In the genomic region with DNA sequence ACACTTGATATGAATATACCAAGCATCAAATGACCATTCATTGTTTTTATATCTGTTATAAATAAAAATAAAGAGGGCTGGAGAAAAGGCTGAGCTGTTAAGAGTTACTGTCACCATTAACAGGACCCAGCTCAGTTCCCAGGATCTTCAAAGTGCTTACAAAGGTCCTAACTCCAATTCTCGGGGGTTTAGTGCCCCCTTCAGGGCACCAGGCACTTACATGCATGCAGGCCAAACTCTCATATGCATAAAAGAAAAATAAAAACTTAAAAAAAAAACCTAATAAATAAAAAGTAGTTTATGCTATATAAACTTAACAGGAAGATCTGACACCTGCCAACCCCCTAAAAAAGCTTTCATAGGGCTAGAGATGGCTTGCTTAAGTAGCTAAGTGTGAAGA, we compare ENCODE assay signal across 14 mouse cellular contexts. TPM values are rescaled to one million over a fixed set of nuclear protein-coding genes. Genes with fewer than 3 reads are reported as not detected.
DNase-seq lines count a peak whose midpoint lies in the region; ATAC-seq and TF ChIP-seq lines count a peak whose summit lies in the region.
"Had no signal": no experiment of that assay in that cellular context is flagged by ENCODE, and none has a peak within 500 bp of the region (broad histone marks: within the 10 kb centered on the region; RNA-seq: fewer than 3 reads in every experiment).

No protein-coding gene starts in this region.

- no peak for TF ChIP-seq POLR2A in brain, embryonic 14.5 days (IDR thresholded peaks at IDR 0.05; ENCODE audit: borderline replicate concordance, extremely low read depth, insufficient read depth, insufficient read length, poor library complexity, severe bottlenecking)

- WGBS in kidney, postnatal 0 days = 36% methylated on average over 1 of the region's 1 CpGs
- 53% methylated on average over 1 of the region's 1 CpGs for WGBS in kidney, embryonic 16.5 days
- 35% methylated on average over 1 of the region's 1 CpGs for WGBS in hindbrain, embryonic 16.5 days

- no peak overlapping the region for H3K4me3 ChIP-seq in kidney, postnatal 0 days (replicated peaks; ENCODE audit: low read depth, low read length)
- H3K4me3 ChIP-seq in kidney, embryonic 16.5 days (ENCODE audit: low read length) = no peak overlapping the region
- no peak overlapping the region for H3K4me3 ChIP-seq in hindbrain, embryonic 16.5 days (ENCODE audit: low read length)
- H3K4me3 ChIP-seq: limb, embryonic 15.5 days had no signal

- no peak for ATAC-seq in kidney, postnatal 0 days (replicated peaks; ENCODE audit: low FRiP score, low read depth)
- no peak for ATAC-seq in kidney, embryonic 16.5 days (ENCODE audit: low FRiP score, low TSS enrichment)
- no peak for ATAC-seq in hindbrain, embryonic 16.5 days
- ATAC-seq: forebrain, postnatal 0 days had no signal

- H3K9ac ChIP-seq in kidney, postnatal 0 days (ENCODE audit: low read depth, low read length) = no peak overlapping the region
- H3K9ac ChIP-seq in kidney, embryonic 16.5 days (replicated peaks; ENCODE audit: low read length) = no peak overlapping the region
- H3K9ac ChIP-seq in hindbrain, embryonic 16.5 days (ENCODE audit: low read depth, low read length) = no peak overlapping the region
- H3K9ac ChIP-seq: forebrain, postnatal 0 days; limb, embryonic 15.5 days had no signal

- H3K27me3 ChIP-seq in kidney, postnatal 0 days (ENCODE audit: insufficient read depth, low read length) = no peaks in the 10 kb centered on the region
- H3K27me3 ChIP-seq in kidney, embryonic 16.5 days (ENCODE audit: insufficient read depth, low read length) = no peaks in the 10 kb centered on the region
- H3K27me3 ChIP-seq in hindbrain, embryonic 16.5 days (replicated peaks; ENCODE audit: control insufficient read depth, insufficient read depth, low read length) = no peaks in the 10 kb centered on the region
- H3K27me3 ChIP-seq: limb, embryonic 15.5 days had no signal

- no peaks in the 10 kb centered on the region for H3K4me1 ChIP-seq in kidney, postnatal 0 days (replicated peaks; ENCODE audit: insufficient read depth, low read length)
- H3K4me1 ChIP-seq in kidney, embryonic 16.5 days (ENCODE audit: insufficient read depth, low read length) = no peaks in the 10 kb centered on the region
- no peaks in the 10 kb centered on the region for H3K4me1 ChIP-seq in hindbrain, embryonic 16.5 days (ENCODE audit: control insufficient read depth, insufficient read depth, low read depth, low read length)
- H3K4me1 ChIP-seq: limb, embryonic 15.5 days had no signal

- no peak for DNase-seq in kidney, postnatal 0 days (ENCODE audit: low spot score)
- peak; percentile 16 for DNase-seq in thymus, postnatal 14 days
- DNase-seq in thymus, adult 18-20 months = no peak
- DNase-seq in brain, embryonic 14.5 days (ENCODE audit: low read depth) = peak; percentile 14
- no peak for DNase-seq in gastrocnemius, postnatal 4 days (ENCODE audit: low spot score in 2 of 2)
- DNase-seq: cerebellum, adult 9-11 months; forebrain, postnatal 0 days; heart, postnatal 36 days; kidney, adult 11 months; midbrain, embryonic 14.5 days; right cerebral cortex, postnatal 4 days had no signal

- H3K9me3 ChIP-seq in kidney, postnatal 0 days (replicated peaks; ENCODE audit: low read length) = no peaks in the 10 kb centered on the region
- no peaks in the 10 kb centered on the region for H3K9me3 ChIP-seq in kidney, embryonic 16.5 days (ENCODE audit: low read length)
- H3K9me3 ChIP-seq in hindbrain, embryonic 16.5 days (ENCODE audit: control insufficient read depth, low read length) = no peaks in the 10 kb centered on the region
- H3K9me3 ChIP-seq: limb, embryonic 15.5 days had no signal

- H3K36me3 ChIP-seq in kidney, postnatal 0 days (ENCODE audit: insufficient read depth, low read length) = peaks cover 9% of the 10 kb centered on the region; the same call in 1 of the 2 replicates
- peaks cover 10% of the 10 kb centered on the region; the same call in 1 of the 2 replicates for H3K36me3 ChIP-seq in kidney, embryonic 16.5 days (ENCODE audit: insufficient read depth, low read length)
- H3K36me3 ChIP-seq in hindbrain, embryonic 16.5 days (ENCODE audit: control insufficient read depth, insufficient read depth, low read length) = no peaks in the 10 kb centered on the region

- TF ChIP-seq CTCF in kidney, postnatal 0 days (IDR thresholded peaks at IDR 0.05; ENCODE audit: low read depth) = peak; percentile 25; the same call in 1 of the 2 replicates
- TF ChIP-seq CTCF in brain, embryonic 14.5 days (IDR thresholded peaks at IDR 0.05; ENCODE audit: borderline replicate concordance, extremely low read depth, insufficient read depth, insufficient read length) = peak; percentile 29; the same call in 1 of the 2 replicates

- H3K27ac ChIP-seq in kidney, postnatal 0 days = no peak overlapping the region
- H3K27ac ChIP-seq in kidney, embryonic 16.5 days (ENCODE audit: low read length) = no peak overlapping the region
- H3K27ac ChIP-seq in hindbrain, embryonic 16.5 days (ENCODE audit: low read depth, low read length) = no peak overlapping the region
- H3K27ac ChIP-seq: limb, embryonic 15.5 days had no signal

- no peak overlapping the region for H3K4me2 ChIP-seq in kidney, postnatal 0 days (ENCODE audit: low read length)
- H3K4me2 ChIP-seq in kidney, embryonic 16.5 days (replicated peaks; ENCODE audit: low read depth, low read length) = no peak overlapping the region
- H3K4me2 ChIP-seq in hindbrain, embryonic 16.5 days (ENCODE audit: low read length) = no peak overlapping the region
- H3K4me2 ChIP-seq: limb, embryonic 15.5 days had no signal

RNA-seq across cellular contexts. Expression of a gene that starts 13.8 kb away (rescaled TPM):
- polyA plus RNA-seq in kidney, postnatal 0 days (2015; fragmentation: Nextera tagmentation; extraction: Ambion mirVana) = 30.0 and 32.8 TPM in 2 replicates
- polyA plus RNA-seq in kidney, embryonic 16.5 days (2015; fragmentation: Nextera tagmentation; extraction: Ambion mirVana) = 47.5 and 56.2 TPM in 2 replicates
- polyA plus RNA-seq in brain, embryonic 14.5 days (2012; rRNA removed) = 86.9 and 88.9 TPM in 2 replicates
- 29.8 and 34.8 TPM in 2 replicates for polyA plus RNA-seq in hindbrain, embryonic 16.5 days (2015; fragmentation: Nextera tagmentation; extraction: Ambion mirVana)
- 10 to 100 TPM; 50.9 to 66.8 TPM for total RNA-seq in gastrocnemius, postnatal 4 days (2021)

RNA-seq across cellular contexts. Expression of a gene that starts 54.9 kb away (rescaled TPM):
- polyA plus RNA-seq in kidney, postnatal 0 days (2015; fragmentation: Nextera tagmentation; extraction: Ambion mirVana) = 49.3 and 49.7 TPM in 2 replicates
- 46.3 and 57.9 TPM in 2 replicates for polyA plus RNA-seq in kidney, embryonic 16.5 days (2015; fragmentation: Nextera tagmentation; extraction: Ambion mirVana)
- 4.2 and 5.2 TPM in 2 replicates for polyA plus RNA-seq in brain, embryonic 14.5 days (2012; rRNA removed)
- 6.4 and 6.6 TPM in 2 replicates for polyA plus RNA-seq in hindbrain, embryonic 16.5 days (2015; fragmentation: Nextera tagmentation; extraction: Ambion mirVana)
- total RNA-seq in gastrocnemius, postnatal 4 days (2021) = 1 to 10 TPM; 4.4 to 5.2 TPM

Comparison
In these comparisons a context has a peak if more than half of its experiments do, and no peak if none do; other contexts are left out.
1. DNase-seq: peak in thymus, postnatal 14 days (single experiment) and brain, embryonic 14.5 days (single experiment); none in kidney, postnatal 0 days (single experiment), thymus, adult 18-20 months (0 of 2) and gastrocnemius, postnatal 4 days (0 of 2).